9 mouse cellular contexts compared by ENCODE assay signal in genomic region chr4:152343296-152343695, GRCm38 (mm10). TPM values are rescaled to one million over a fixed set of nuclear protein-coding genes. Genes with fewer than 3 reads are reported as not detected.
DNase-seq lines count a peak whose midpoint lies in the region; ATAC-seq and TF ChIP-seq lines count a peak whose summit lies in the region.
"Had no signal": no experiment of that assay in that cellular context is flagged by ENCODE, and none has a peak within 500 bp of the region (broad histone marks: within the 10 kb centered on the region; RNA-seq: fewer than 3 reads in every experiment).

No protein-coding gene starts in this region.

- no peak for DNase-seq in gastrocnemius, adult 2 months
- no peak for DNase-seq in gastrocnemius, postnatal 36 days
- DNase-seq in urinary bladder, postnatal 14 days (ENCODE audit: low spot score), result peak; percentile 17
- no peak for DNase-seq in urinary bladder, postnatal 4 days (ENCODE audit: low spot score in 2 of 2)
- DNase-seq in right cerebral cortex, postnatal 10 days (ENCODE audit: low spot score in 2 of 2), result no peak
- DNase-seq in spleen, postnatal 14 days (ENCODE audit: low spot score in 2 of 2), result no peak

- intact Hi-C loops in gastrocnemius, adult 2 months (cut with DNase I), result loop anchor here (1.0 to 2.0 kb wide), 2 partner anchors 92 to 148 kb away; no protein-coding TSS in a partner anchor
- intact Hi-C loops in gastrocnemius, postnatal 36 days (cut with DNase I), result loop anchor here (2.0 kb wide), 2 partner anchors 90 to 148 kb away; no protein-coding TSS in a partner anchor

- H3K27me3 ChIP-seq in small intestine, adult 2 months (ENCODE audit: control insufficient read depth, insufficient read depth, low read length), result peaks cover 20% of the 10 kb centered on the region

- H3K4me3 ChIP-seq in gastrocnemius, adult 2 months, result no peak overlapping the region
- no peak overlapping the region for H3K4me3 ChIP-seq in small intestine, adult 2 months (ENCODE audit: low read depth, low read length)
- H3K4me3 ChIP-seq: neural tube, embryonic 13.5 days had no signal

- H3K4me1 ChIP-seq in small intestine, adult 2 months (ENCODE audit: control insufficient read depth, insufficient read depth, insufficient read length, low read length), result peaks cover 19% of the 10 kb centered on the region

- H3K36me3 ChIP-seq in small intestine, adult 2 months (ENCODE audit: control insufficient read depth, insufficient read depth, low read length), result no peaks in the 10 kb centered on the region
- H3K36me3 ChIP-seq: neural tube, embryonic 13.5 days had no signal

- no peak overlapping the region for H3K27ac ChIP-seq in gastrocnemius, adult 2 months
- H3K27ac ChIP-seq in small intestine, adult 2 months (ENCODE audit: insufficient read depth, low read depth, low read length), result no peak overlapping the region
- H3K27ac ChIP-seq: neural tube, embryonic 13.5 days had no signal

- 9% methylated on average over 5 of the region's 5 CpGs for WGBS in small intestine, adult 2 months

- ATAC-seq in granulocyte monocyte progenitor cell, adult 5-6 weeks (replicated peaks; ENCODE audit: poor library complexity, severe bottlenecking), result peak; percentile 48

- no peak for TF ChIP-seq POLR2A in small intestine, adult 2 months (IDR thresholded peaks at IDR 0.05; ENCODE audit: low read depth, low read length)

- peak; percentile 70 for TF ChIP-seq CTCF in gastrocnemius, adult 2 months (IDR thresholded peaks at IDR 0.05)
- peak; percentile 62; the same call in 1 of the 2 replicates for TF ChIP-seq CTCF in small intestine, adult 2 months (IDR thresholded peaks at IDR 0.05; ENCODE audit: extremely low read depth, insufficient read length, insufficient replicate concordance, low read depth, low read length)

RNA-seq across cellular contexts. Expression of gene Chd5, which starts 4.8 kb away (rescaled TPM):
- under 1 TPM; 0.08 to 0.20 TPM for total RNA-seq in gastrocnemius, adult 2 months (2021)
- total RNA-seq in gastrocnemius, postnatal 36 days (2021), result under 1 TPM; 0.10 to 0.13 TPM
- not detected in 2 replicates for total RNA-seq in granulocyte monocyte progenitor cell, adult 5-6 weeks (2014; fragmentation: Nextera tagmentation)
- 0.04 TPM in 1 of 2 replicates, not detected in the other for total RNA-seq in granulocyte monocyte progenitor cell, adult 5-6 weeks (2017)
- polyA plus RNA-seq in small intestine, adult 2 months (2012; rRNA removed), result 0.34 and 0.67 TPM in 2 replicates

RNA-seq across cellular contexts. Expression of gene Rpl22, which starts 17.8 kb away (rescaled TPM):
- 100 to 1,000 TPM; 235 to 261 TPM for total RNA-seq in gastrocnemius, adult 2 months (2021)
- 100 to 1,000 TPM; 165 to 223 TPM for total RNA-seq in gastrocnemius, postnatal 36 days (2021)
- 1,942 and 1,984 TPM in 2 replicates for total RNA-seq in granulocyte monocyte progenitor cell, adult 5-6 weeks (2014; fragmentation: Nextera tagmentation)
- 2,435 and 2,975 TPM in 2 replicates for total RNA-seq in granulocyte monocyte progenitor cell, adult 5-6 weeks (2017)
- polyA plus RNA-seq in small intestine, adult 2 months (2012; rRNA removed), result 5.0 and 8.7 TPM in 2 replicates

RNA-seq across cellular contexts. Expression of gene Rnf207, which starts 24.5 kb away (rescaled TPM):
- total RNA-seq in gastrocnemius, adult 2 months (2021), result not detected
- total RNA-seq in gastrocnemius, postnatal 36 days (2021), result not detected
- not detected in 2 replicates for total RNA-seq in granulocyte monocyte progenitor cell, adult 5-6 weeks (2014; fragmentation: Nextera tagmentation)
- not detected in 2 replicates for total RNA-seq in granulocyte monocyte progenitor cell, adult 5-6 weeks (2017)
- 2.1 and 3.7 TPM in 2 replicates for polyA plus RNA-seq in small intestine, adult 2 months (2012; rRNA removed)

RNA-seq across cellular contexts. Expression of gene Icmt, which starts 46.3 kb away (rescaled TPM):
- 10 to 100 TPM; 18.1 to 19.3 TPM for total RNA-seq in gastrocnemius, adult 2 months (2021)
- total RNA-seq in gastrocnemius, postnatal 36 days (2021), result 10 to 100 TPM; 14.4 to 17.3 TPM
- 14.3 and 17.9 TPM in 2 replicates for total RNA-seq in granulocyte monocyte progenitor cell, adult 5-6 weeks (2014; fragmentation: Nextera tagmentation)
- total RNA-seq in granulocyte monocyte progenitor cell, adult 5-6 weeks (2017), result 13.0 and 13.9 TPM in 2 replicates
- polyA plus RNA-seq in small intestine, adult 2 months (2012; rRNA removed), result 16.5 and 26.5 TPM in 2 replicates

RNA-seq across cellular contexts. Expression of gene Hes3, which starts 51.8 kb away (rescaled TPM):
- not detected for total RNA-seq in gastrocnemius, adult 2 months (2021)
- not detected for total RNA-seq in gastrocnemius, postnatal 36 days (2021)
- total RNA-seq in granulocyte monocyte progenitor cell, adult 5-6 weeks (2014; fragmentation: Nextera tagmentation), result not detected in 2 replicates
- not detected in 2 replicates for total RNA-seq in granulocyte monocyte progenitor cell, adult 5-6 weeks (2017)
- polyA plus RNA-seq in small intestine, adult 2 months (2012; rRNA removed), result not detected in 2 replicates

Comparison
In these comparisons a context has a peak if more than half of its experiments do, and no peak if none do; other contexts are left out.
1. RNA of gene Rpl22, which starts 17.8 kb away (total RNA-seq): 1,942 to 2,975 TPM in granulocyte monocyte progenitor cell, adult 5-6 weeks; 235 to 261 TPM in gastrocnemius, adult 2 months and 165 to 223 TPM in gastrocnemius, postnatal 36 days; every median in the first group is over 4 times any median in the second.